In the genomic region with DNA sequence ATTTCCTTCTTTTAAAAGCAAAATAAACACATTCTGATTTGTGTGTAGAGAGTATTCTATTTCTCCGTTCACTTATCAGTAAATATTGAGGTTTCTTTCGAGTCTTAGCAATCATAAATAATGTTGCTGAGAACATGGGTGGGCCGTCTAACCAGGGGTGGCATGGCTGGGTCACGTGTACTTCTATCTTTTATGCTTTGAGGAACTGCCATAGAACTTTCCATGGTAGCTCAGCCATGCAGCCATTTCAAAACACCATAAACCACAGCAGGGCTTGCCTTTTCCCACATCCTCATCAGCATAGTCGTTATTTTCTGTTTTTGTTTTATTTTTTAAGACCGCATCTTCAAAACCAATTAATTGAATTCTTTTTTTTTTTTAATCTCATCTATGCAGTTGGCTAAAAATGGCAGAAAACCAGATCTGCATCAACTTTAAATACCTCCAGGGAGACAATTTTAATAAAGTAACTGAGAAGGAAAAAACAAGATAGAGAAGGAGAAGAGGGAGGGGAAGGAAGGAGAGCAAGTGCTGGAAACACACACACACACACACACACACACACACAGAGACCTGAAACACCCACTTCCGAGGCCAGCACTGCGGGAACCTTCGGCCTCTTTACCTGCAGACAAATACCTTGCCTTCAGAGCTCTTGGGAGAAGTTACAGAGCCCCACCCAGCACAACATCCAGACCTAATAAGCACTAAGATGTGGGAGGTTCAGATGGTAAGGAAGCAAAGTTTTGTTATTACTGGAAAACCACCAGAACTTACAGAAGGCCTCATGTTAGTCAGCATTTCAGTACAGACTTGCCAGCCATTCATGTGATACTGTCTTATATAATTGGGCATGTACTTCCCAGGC, we compare ENCODE assay signal across 11 mouse cellular contexts.
DNase-seq lines count a peak whose midpoint lies in the region; ATAC-seq and TF ChIP-seq lines count a peak whose summit lies in the region.
"Had no signal": no experiment of that assay in that cellular context is flagged by ENCODE, and none has a peak within 500 bp of the region (broad histone marks: within the 10 kb centered on the region; RNA-seq: fewer than 3 reads in every experiment).

No protein-coding gene starts in this region.

- 89% methylated on average over 9 of the region's 9 CpGs for WGBS in midbrain, embryonic 10.5 days

- intact Hi-C loops in gastrocnemius, adult 2 months (cut with DNase I), result no loop called here

- no peaks in the 10 kb centered on the region for H3K9me3 ChIP-seq in midbrain, embryonic 10.5 days (replicated peaks)
- H3K9me3 ChIP-seq: midbrain, embryonic 15.5 days had no signal

- DNase-seq in gastrocnemius, adult 2 months, result no peak
- no peak for DNase-seq in gastrocnemius, adult 8-10 months (ENCODE audit: low spot score in 2 of 2)
- peak; percentile 22 for DNase-seq in 3134 (ENCODE audit: extremely low read depth, insufficient read length, low spot score)
- no peak for DNase-seq in midbrain, embryonic 10.5 days (ENCODE audit: low spot score)
- DNase-seq in kidney, postnatal 25 days, result no peak
- DNase-seq: adrenal gland, postnatal 25 days had no signal

- H3K27me3 ChIP-seq in midbrain, embryonic 10.5 days (ENCODE audit: low read depth, poor library complexity, severe bottlenecking), result no peaks in the 10 kb centered on the region
- H3K27me3 ChIP-seq: midbrain, embryonic 15.5 days had no signal

- peaks cover 2% of the 10 kb centered on the region for H3K4me1 ChIP-seq in cortical plate, adult 2 months (ENCODE audit: control insufficient read depth, insufficient read depth, low read length)
- H3K4me1 ChIP-seq in midbrain, embryonic 10.5 days, result 0 out of 2 replicates have a peak, but pooled peaks cover 3% of the 10 kb centered on the region
- H3K4me1 ChIP-seq: midbrain, embryonic 15.5 days had no signal

- no peak for TF ChIP-seq POLR2A in cortical plate, adult 2 months (IDR thresholded peaks at IDR 0.05; ENCODE audit: extremely low read depth, insufficient read depth, low read length)

- TF ChIP-seq CTCF in gastrocnemius, adult 2 months (IDR thresholded peaks at IDR 0.05), result no peak
- no peak for TF ChIP-seq CTCF in cortical plate, adult 2 months (IDR thresholded peaks at IDR 0.05; ENCODE audit: extremely low read depth, insufficient read depth, low read length)

- no peaks in the 10 kb centered on the region for H3K36me3 ChIP-seq in midbrain, embryonic 10.5 days
- H3K36me3 ChIP-seq: midbrain, embryonic 15.5 days had no signal

- no peak overlapping the region for H3K4me3 ChIP-seq in gastrocnemius, adult 2 months
- H3K4me3 ChIP-seq in cortical plate, adult 2 months (ENCODE audit: insufficient read depth, low read length), result no peak overlapping the region
- no peak overlapping the region for H3K4me3 ChIP-seq in midbrain, embryonic 10.5 days
- H3K4me3 ChIP-seq: erythroblast, embryonic 14.5 days; midbrain, embryonic 15.5 days had no signal

- peak overlapping the region; percentile 43 for H3K27ac ChIP-seq in gastrocnemius, adult 2 months
- peak overlapping the region; percentile 60; the same call in 1 of the 2 replicates for H3K27ac ChIP-seq in cortical plate, adult 2 months (ENCODE audit: insufficient read depth, low read length)
- H3K27ac ChIP-seq in midbrain, embryonic 10.5 days (replicated peaks), result no peak overlapping the region
- H3K27ac ChIP-seq: midbrain, embryonic 15.5 days had no signal

- peak; percentile 80 for ATAC-seq in monocyte, adult 5-6 weeks (replicated peaks; ENCODE audit: insufficient number of reproducible peaks, low FRiP score, low TSS enrichment, poor library complexity, severe bottlenecking)
- ATAC-seq in erythroblast, adult 5-6 weeks (replicated peaks; ENCODE audit: low FRiP score, poor library complexity, severe bottlenecking), result no peak
- ATAC-seq: midbrain, embryonic 15.5 days had no signal
